Mouse (Mus musculus) E14TG2a.4 (cell line): ENCODE results near the gene Snrpa.

ENCODE experiments used
- CTCF ChIP-seq: conservative IDR thresholded peaks from 2 replicates; pipeline ENCODE4 v1.5.1; 2014; ENCODE audit warnings: low read length
- NANOG ChIP-seq: IDR thresholded peaks from 2 replicates; pipeline ENCODE4 v1.6.1; 2014; ENCODE audit warnings: borderline replicate concordance, low read length, mixed read lengths
- POU5F1 ChIP-seq: IDR thresholded peaks from 2 replicates; pipeline ENCODE4 v1.6.1; 2014; ENCODE audit warnings: low read length, borderline replicate concordance

DNA sequence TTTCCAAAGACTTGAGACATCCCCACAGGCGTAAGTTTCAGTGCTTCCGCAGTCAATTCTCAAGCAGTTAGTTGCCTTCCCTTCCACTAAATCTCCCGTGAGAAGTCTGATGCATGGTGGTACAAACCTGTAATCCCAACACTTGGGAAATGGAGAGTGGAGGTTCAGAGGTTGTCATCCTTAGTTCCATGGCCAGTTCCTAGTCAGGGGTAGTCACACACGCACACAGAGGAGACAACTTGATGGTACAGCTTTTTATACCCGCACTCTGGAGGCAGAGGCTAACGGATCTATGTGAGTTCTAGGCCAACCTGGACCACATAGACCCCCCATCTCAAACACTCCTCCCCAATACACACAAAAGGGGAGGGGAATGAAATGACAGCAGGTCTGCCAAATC is 32.8 kb upstream of the Snrpa start:
- no peak for TF ChIP-seq CTCF
- TF ChIP-seq POU5F1 = no peak
- no peak for TF ChIP-seq NANOG
